Mouse (Mus musculus) cerebellum, adult 2 months (tissue): Measurements from ENCODE around the gene Tmem206.

Source experiments
- CTCF ChIP-seq: fragments of 200-500 bp; IDR thresholded peaks from 2 replicates; pipeline ENCODE4 v1.5.1; 2011; ENCODE audit warnings: low read depth, mild to moderate bottlenecking, control low read depth, low read length, moderate library complexity, borderline replicate concordance; ENCODE audit not compliant: insufficient read depth
- POLR2A ChIP-seq: fragments of 200-500 bp; IDR thresholded peaks from 2 replicates; pipeline ENCODE4 v1.6.1; 2011; ENCODE audit warnings: low read length, control low read depth, borderline replicate concordance; ENCODE audit not compliant: insufficient read depth

DNA sequence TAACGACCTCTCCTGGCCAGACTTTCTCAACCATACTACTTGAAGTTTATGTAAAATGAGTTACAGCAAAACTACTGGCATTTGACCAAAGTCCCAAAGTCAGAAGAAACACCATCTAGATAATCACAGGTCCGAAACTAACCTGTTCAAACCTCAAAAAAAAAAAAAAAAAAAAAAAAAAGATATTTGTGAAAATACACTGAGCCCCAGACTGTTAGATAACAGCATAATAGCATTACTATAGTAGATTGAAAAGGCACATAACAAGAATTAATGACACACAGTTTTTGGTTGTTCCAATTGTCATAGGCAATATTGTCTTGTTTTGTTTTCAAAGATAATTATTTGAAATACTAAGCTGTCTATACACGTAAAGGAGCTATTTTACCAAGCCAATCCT is 67.8 kb downstream of the Tmem206 start:
- TF ChIP-seq POLR2A: no peak
- no peak for TF ChIP-seq CTCF
